Mouse (Mus musculus) olfactory bulb, adult 2 months (tissue): Measurements from ENCODE around the gene Nrbf2.

Experiments used
- CTCF ChIP-seq: fragments of 200-500 bp; IDR thresholded peaks from 2 replicates; pipeline ENCODE4 v1.5.1; 2012; ENCODE audit warnings: low read depth, mild to moderate bottlenecking, low read length, moderate library complexity; ENCODE audit not compliant: insufficient read depth
- POLR2A ChIP-seq: fragments of 200-500 bp; IDR thresholded peaks from 2 replicates; pipeline ENCODE4 v1.6.1; 2012; ENCODE audit warnings: mild to moderate bottlenecking, low read depth, low read length, moderate library complexity; ENCODE audit not compliant: insufficient read depth

DNA sequence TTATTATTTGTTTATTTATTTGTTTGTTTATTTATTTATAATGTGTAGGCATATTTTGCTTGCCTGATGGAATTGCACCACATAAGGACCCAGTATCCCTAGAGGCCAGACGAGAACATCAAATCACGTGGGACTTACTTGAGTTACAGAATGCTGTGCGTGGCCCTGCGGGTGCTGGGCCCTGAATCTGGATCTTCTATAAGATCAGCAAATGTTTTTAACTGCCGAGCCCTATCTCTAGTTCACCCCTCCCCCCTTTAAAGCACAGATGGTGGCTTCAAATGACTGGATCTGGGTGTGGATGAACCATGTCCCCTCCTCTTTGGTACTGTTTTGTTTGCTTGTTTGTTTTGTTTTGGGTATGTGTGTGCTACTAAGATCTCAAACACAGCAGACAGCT lies 10.2 kb upstream of the Nrbf2 start:
- TF ChIP-seq CTCF (no peak), POLR2A (no peak)
